Mouse (Mus musculus) small intestine, adult 2 months (tissue): Measurements from ENCODE around the gene Ranbp10.

ENCODE experiments used
- CTCF ChIP-seq: fragments of 200-500 bp; IDR thresholded peaks from 2 replicates; pipeline ENCODE4 v1.5.1; 2012; ENCODE audit warnings: low read depth, mild to moderate bottlenecking, control low read depth, inconsistent platforms, low read length, moderate library complexity, mixed read lengths; ENCODE audit not compliant: insufficient replicate concordance, insufficient read length; ENCODE audit errors: extremely low read depth
- POLR2A ChIP-seq: fragments of 200-500 bp; IDR thresholded peaks from 2 replicates; pipeline ENCODE4 v1.6.1; 2012; ENCODE audit warnings: low read depth, mild to moderate bottlenecking, control low read depth, inconsistent platforms, low read length, moderate library complexity

DNA sequence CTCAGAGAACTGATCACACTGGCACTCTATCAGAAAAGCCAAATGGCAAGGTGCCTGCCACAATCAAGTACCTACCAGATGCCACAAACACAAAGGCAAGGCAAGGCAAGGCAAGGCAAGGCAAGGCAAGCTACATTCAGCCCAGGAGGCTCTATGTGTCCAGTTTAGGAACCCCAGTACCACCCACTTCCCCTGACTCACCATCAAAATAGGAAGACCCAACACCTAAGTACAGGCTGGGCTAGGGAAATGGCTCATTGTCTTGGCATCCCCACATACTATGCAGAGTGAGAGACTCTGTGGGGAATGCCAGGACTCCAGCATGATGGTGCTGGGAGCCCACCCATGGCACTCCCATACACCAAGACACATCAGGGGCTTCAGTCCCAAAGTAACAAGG, 37.5 kb downstream of the Ranbp10 start:
- TF ChIP-seq CTCF (no peak), POLR2A (no peak)
